Mouse (Mus musculus) cerebellum, adult (tissue): Measurements from ENCODE around the gene Ranbp3.

Experiments used
- ATAC-seq: cut with Nextera tagmentation; 2 replicates; pipeline ENCODE4 v1.9.2; 2017; ENCODE audit warnings: mild to moderate bottlenecking, moderate library complexity, mixed read lengths; ENCODE audit not compliant: insufficient number of reproducible peaks, low FRiP score, low TSS enrichment

Gene Ranbp3

GRCm38 (mm10) chr17:56761077-56761476 is 88.0 kb downstream of the Ranbp3 start:
- no peak for ATAC-seq
